Mouse (Mus musculus) E14TG2a.4 (cell line): Measurements from ENCODE around the gene Nap1l4.

ENCODE experiments used
- H3K27me3 ChIP-seq: 2 replicates; pipeline ENCODE4 v1.6.1; 2014; ENCODE audit warnings: low read length, control low read depth; ENCODE audit not compliant: insufficient read depth
- H3K36me3 ChIP-seq: 2 replicates; pipeline ENCODE4 v1.6.1; 2014; ENCODE audit warnings: low read length, control low read depth; ENCODE audit not compliant: insufficient read depth
- H3K4me1 ChIP-seq: replicated peaks from 2 replicates; pipeline ENCODE4 v1.6.1; 2014; ENCODE audit warnings: low read depth, low read length, control low read depth
- H3K4me3 ChIP-seq: replicated peaks from 2 replicates; pipeline ENCODE4 v1.5.1; 2014; ENCODE audit warnings: mild to moderate bottlenecking, low read length
- H3K9me3 ChIP-seq: 2 replicates; pipeline ENCODE4 v1.6.1; 2014; ENCODE audit warnings: low read length, control low read depth
- CTCF ChIP-seq: conservative IDR thresholded peaks from 2 replicates; pipeline ENCODE4 v1.5.1; 2014; ENCODE audit warnings: low read length
- NANOG ChIP-seq: IDR thresholded peaks from 2 replicates; pipeline ENCODE4 v1.6.1; 2014; ENCODE audit warnings: borderline replicate concordance, low read length, mixed read lengths
- POU5F1 ChIP-seq: IDR thresholded peaks from 2 replicates; pipeline ENCODE4 v1.6.1; 2014; ENCODE audit warnings: low read length, borderline replicate concordance

Nap1l4 gene

DNA sequence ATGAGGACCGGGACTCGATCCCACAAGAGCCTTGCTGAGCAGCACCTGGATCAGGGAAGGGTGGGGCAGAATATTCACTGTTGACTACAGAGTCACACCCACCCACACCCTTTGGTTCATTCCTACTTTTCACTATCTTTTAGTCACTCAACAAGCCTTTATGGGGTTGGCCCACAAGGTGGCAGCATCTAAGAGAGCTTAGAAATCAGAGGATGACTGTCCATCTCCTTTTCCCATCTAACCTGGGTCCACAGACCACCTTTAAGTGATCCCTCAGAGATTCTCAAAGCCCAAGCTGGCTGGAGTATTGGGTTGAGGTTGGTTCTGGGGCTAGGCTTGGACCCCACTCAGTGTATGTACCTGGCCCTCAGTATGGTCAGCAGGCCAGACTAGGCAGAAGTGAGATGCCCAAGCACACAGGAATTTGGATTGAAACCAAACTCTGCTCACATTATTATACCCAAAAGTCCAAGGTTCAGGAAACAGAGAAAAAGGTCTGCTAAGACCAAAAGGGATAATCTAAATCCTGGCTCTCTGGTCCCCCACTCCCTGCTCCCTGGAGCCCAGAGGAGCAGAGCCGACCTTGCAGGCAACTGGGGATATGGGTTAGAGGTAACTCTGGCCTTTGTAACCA is 72.1 kb downstream of the Nap1l4 start:
- H3K9me3 ChIP-seq = no peaks in the 10 kb centered on the region
- no peaks in the 10 kb centered on the region; the same call in 1 of the 2 replicates for H3K36me3 ChIP-seq
- H3K4me3 ChIP-seq = no peak overlapping the region
- H3K27me3 ChIP-seq = peaks cover 36% of the 10 kb centered on the region
- H3K4me1 ChIP-seq = peaks cover 69% of the 10 kb centered on the region
- TF ChIP-seq CTCF = peak; percentile 35; the same call in 1 of the 2 replicates
- TF ChIP-seq POU5F1 = no peak

DNA sequence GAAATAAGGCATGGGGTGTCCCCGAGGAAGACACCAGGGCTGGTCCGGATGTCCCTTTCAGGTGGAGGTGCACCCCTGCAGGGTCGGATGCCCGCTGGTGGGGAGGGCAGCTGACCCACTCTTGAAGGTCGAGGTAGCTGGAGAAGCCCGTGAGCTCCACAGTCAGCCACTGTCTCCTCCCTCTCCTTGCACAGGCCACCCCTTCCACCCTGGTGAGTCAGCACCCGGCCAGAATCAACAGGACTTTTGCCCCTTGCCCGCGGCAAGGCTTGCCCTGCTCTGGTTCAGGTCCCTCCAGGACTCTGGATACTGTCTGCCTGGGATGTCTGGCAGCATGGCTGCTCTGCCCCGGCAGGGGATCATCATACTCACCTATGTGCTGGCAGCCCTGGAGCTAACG is 73.0 kb downstream of the Nap1l4 start:
- Histone ChIP-seq H3K36me3 (no peaks in the 10 kb centered on the region; the same call in 1 of the 2 replicates), H3K4me1 (peaks cover 63% of the 10 kb centered on the region), H3K4me3 (no peak overlapping the region; the same call in 1 of the 2 replicates), H3K27me3 (peaks cover 31% of the 10 kb centered on the region), H3K9me3 (no peaks in the 10 kb centered on the region)
- no peak for TF ChIP-seq CTCF
- no peak for TF ChIP-seq POU5F1
- no peak for TF ChIP-seq NANOG

DNA sequence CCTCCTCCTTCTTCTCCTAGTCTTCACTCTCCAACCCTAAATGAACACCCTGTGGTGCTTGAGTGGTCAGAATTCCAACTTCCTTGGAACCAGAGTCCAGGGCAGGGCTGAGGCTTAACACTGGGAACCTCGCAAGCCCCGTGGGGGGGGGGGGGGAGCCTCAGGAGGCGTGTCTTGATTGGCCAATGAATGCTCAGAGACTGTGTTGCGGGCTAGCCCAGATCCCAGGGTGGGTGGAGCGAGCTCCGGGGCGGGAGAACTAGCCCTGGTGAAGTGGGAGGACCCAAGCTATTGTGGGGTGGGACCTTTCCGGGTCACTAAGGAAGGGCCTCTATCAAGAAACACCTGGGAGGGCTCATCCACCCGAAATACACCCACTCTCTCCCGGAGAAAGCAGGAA is 74.1 kb downstream of the Nap1l4 start:
- Histone ChIP-seq H3K4me3 (peak overlapping the region; percentile 71), H3K9me3 (no peaks in the 10 kb centered on the region)
- no peak for TF ChIP-seq POU5F1
- TF ChIP-seq NANOG = no peak
- no peak for TF ChIP-seq CTCF

GRCm38 (mm10) chr7:143473347-143474101 is 75.4 kb downstream of the Nap1l4 start, which contains the start of gene Slc22a18:
Gene Slc22a18 (plus strand): TSS chr7:143473736.
- Histone ChIP-seq H3K4me3 (peak within 1 kb of the TSS; percentile 71), H3K9me3 (no peaks in the 10 kb centered on the region), H3K4me1 (peaks cover 57% of the 10 kb centered on the region), H3K27me3 (peaks cover 31% of the 10 kb centered on the region), H3K36me3 (no peaks in the 10 kb centered on the region; the same call in 1 of the 2 replicates)
- no peak for TF ChIP-seq POU5F1
- no peak for TF ChIP-seq CTCF
- TF ChIP-seq NANOG = no peak

More for the DNA sequence above, 74.1 kb downstream of the Nap1l4 start:
- Histone ChIP-seq H3K4me1 (peaks cover 57% of the 10 kb centered on the region), H3K27me3 (peaks cover 32% of the 10 kb centered on the region), H3K36me3 (no peaks in the 10 kb centered on the region; the same call in 1 of the 2 replicates)

GRCm38 (mm10) chr7:143469946-143470345 is 79.0 kb downstream of the Nap1l4 start:
- H3K4me3 ChIP-seq = no peak overlapping the region
- TF ChIP-seq POU5F1 (no peak), CTCF (peak; percentile 75), NANOG (no peak)
- peaks cover 64% of the 10 kb centered on the region for H3K4me1 ChIP-seq
- H3K36me3 ChIP-seq = no peaks in the 10 kb centered on the region
- H3K9me3 ChIP-seq = no peaks in the 10 kb centered on the region
- peaks cover 46% of the 10 kb centered on the region for H3K27me3 ChIP-seq

GRCm38 (mm10) chr7:143467714-143468113 is 81.2 kb downstream of the Nap1l4 start:
- Histone ChIP-seq H3K4me3 (no peak overlapping the region), H3K36me3 (no peaks in the 10 kb centered on the region), H3K27me3 (peaks cover 68% of the 10 kb centered on the region), H3K9me3 (no peaks in the 10 kb centered on the region), H3K4me1 (peaks cover 58% of the 10 kb centered on the region)
- TF ChIP-seq CTCF = no peak
- TF ChIP-seq POU5F1 = no peak
- TF ChIP-seq NANOG = no peak

DNA sequence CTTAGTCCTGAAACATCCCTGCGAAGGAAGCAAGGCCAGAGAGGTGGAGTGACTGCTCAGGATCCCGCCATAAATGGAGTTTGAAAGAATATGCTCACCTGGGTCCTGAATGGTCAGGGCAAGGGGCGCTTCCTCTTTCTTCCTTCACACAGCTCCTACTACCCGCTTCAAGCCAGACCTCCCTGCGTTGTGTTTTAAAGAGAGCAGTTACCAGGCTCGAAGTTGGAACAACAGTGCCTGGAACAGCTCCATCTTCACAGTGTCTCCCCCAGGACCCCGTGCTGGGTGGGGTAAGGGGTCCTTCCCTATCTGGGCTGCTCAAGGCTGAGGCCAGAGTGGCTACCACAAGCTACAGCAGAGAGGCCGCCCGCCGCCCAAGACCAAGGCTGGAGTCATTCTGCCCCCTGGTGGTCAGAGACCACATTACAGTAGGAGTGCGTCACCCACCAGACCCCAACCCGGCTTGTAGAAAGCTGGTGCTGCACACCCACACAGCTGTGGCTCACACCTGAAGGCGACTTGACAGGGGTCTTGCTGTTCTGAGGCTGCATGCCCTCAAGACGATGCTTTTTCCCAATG is 82.7 kb downstream of the Nap1l4 start:
- TF ChIP-seq CTCF = peak; percentile 69
- no peak for TF ChIP-seq NANOG
- Histone ChIP-seq H3K4me1 (peaks cover 72% of the 10 kb centered on the region), H3K9me3 (no peaks in the 10 kb centered on the region), H3K4me3 (no peak overlapping the region), H3K36me3 (no peaks in the 10 kb centered on the region), H3K27me3 (peaks cover 81% of the 10 kb centered on the region)

- Histone ChIP-seq H3K9me3 (no peaks in the 10 kb centered on the region), H3K4me3 (peak overlapping the region; percentile 71), H3K36me3 (no peaks in the 10 kb centered on the region), H3K4me1 (peaks cover 75% of the 10 kb centered on the region), H3K27me3 (peaks cover 85% of the 10 kb centered on the region)
- TF ChIP-seq NANOG (no peak), POU5F1 (no peak), CTCF (no peak)
Observed at GRCm38 (mm10) chr7:143464811-143465560, 83.9 kb downstream of the Nap1l4 start.
